Mouse (Mus musculus): ENCODE results near the gene Gm20594. TPM values are rescaled to one million over a fixed set of nuclear protein-coding genes. Genes with fewer than 3 reads are reported as not detected.

The Gm20594 gene
- polyA plus RNA-seq (2017; shearing (Covaris generic)) = not detected

GRCm38 (mm10) chr6:79817616-79818015 is at the start of gene Gm20594:
Gene Gm20594 (plus strand): TSS chr6:79817916.

Other genes starting within 250 kb of the Gm20594 start
- gene Lrrtm4, start 201.0 kb downstream of the Gm20594 start, polyA plus RNA-seq (2017; shearing (Covaris generic)) = 0.45 TPM